Mouse (Mus musculus): ENCODE data around the gene Ttc38. TPM values are rescaled to one million over a fixed set of nuclear protein-coding genes. Genes with fewer than 3 reads are reported as not detected.

The Ttc38 gene
- 1.9 and 2.4 TPM in 2 replicates for total RNA-seq (2015)
- total RNA-seq (2017), result 2.4 and 3.3 TPM in 2 replicates

- ATAC-seq (replicated peaks; ENCODE audit: poor library complexity), result peak; percentile 92
Observed at GRCm38 (mm10) chr15:85831954-85832590, at the start of gene Ttc38. TSS of gene Ttc38 (plus strand) at chr15:85832306.

- 0 out of 2 replicates have a peak, but pooled peaks have one; percentile 31 for ATAC-seq (replicated peaks; ENCODE audit: poor library complexity)
Observed at GRCm38 (mm10) chr15:85783146-85783545, 49.0 kb upstream of the Ttc38 start.

- ATAC-seq (replicated peaks; ENCODE audit: poor library complexity), result no peak
Observed at GRCm38 (mm10) chr15:85784341-85784740, 47.8 kb upstream of the Ttc38 start.

- ATAC-seq (replicated peaks; ENCODE audit: poor library complexity), result no peak
Observed at GRCm38 (mm10) chr15:85786711-85787110, 45.4 kb upstream of the Ttc38 start.

- ATAC-seq (replicated peaks; ENCODE audit: poor library complexity), result no peak
Observed at GRCm38 (mm10) chr15:85787482-85787881, 44.6 kb upstream of the Ttc38 start.

- no peak for ATAC-seq (replicated peaks; ENCODE audit: poor library complexity)
Observed at GRCm38 (mm10) chr15:85788051-85788450, 44.1 kb upstream of the Ttc38 start.

GRCm38 (mm10) chr15:85788633-85789032 lies 43.5 kb upstream of the Ttc38 start:
- no peak for ATAC-seq (replicated peaks; ENCODE audit: poor library complexity)

- no peak for ATAC-seq (replicated peaks; ENCODE audit: poor library complexity)
Observed at GRCm38 (mm10) chr15:85791449-85791848, 40.7 kb upstream of the Ttc38 start.

GRCm38 (mm10) chr15:85792819-85793218 lies 39.3 kb upstream of the Ttc38 start:
- peak; percentile 46; the same call in 1 of the 2 replicates for ATAC-seq (replicated peaks; ENCODE audit: poor library complexity)

GRCm38 (mm10) chr15:85795516-85795915 lies 36.6 kb upstream of the Ttc38 start:
- ATAC-seq (replicated peaks; ENCODE audit: poor library complexity), result no peak

- no peak for ATAC-seq (replicated peaks; ENCODE audit: poor library complexity)
Observed at GRCm38 (mm10) chr15:85798676-85799075, 33.4 kb upstream of the Ttc38 start.

- no peak for ATAC-seq (replicated peaks; ENCODE audit: poor library complexity)
Observed at GRCm38 (mm10) chr15:85802931-85803330, 29.2 kb upstream of the Ttc38 start.

- ATAC-seq (replicated peaks; ENCODE audit: poor library complexity), result no peak
Observed at GRCm38 (mm10) chr15:85806886-85807285, 25.2 kb upstream of the Ttc38 start.

GRCm38 (mm10) chr15:85807404-85807803 lies 24.7 kb upstream of the Ttc38 start:
- ATAC-seq (replicated peaks; ENCODE audit: poor library complexity), result no peak

GRCm38 (mm10) chr15:85808031-85808430 lies 24.1 kb upstream of the Ttc38 start:
- no peak for ATAC-seq (replicated peaks; ENCODE audit: poor library complexity)

- no peak for ATAC-seq (replicated peaks; ENCODE audit: poor library complexity)
Observed at GRCm38 (mm10) chr15:85808434-85808833, 23.7 kb upstream of the Ttc38 start.

GRCm38 (mm10) chr15:85809091-85809490 lies 23.0 kb upstream of the Ttc38 start:
- ATAC-seq (replicated peaks; ENCODE audit: poor library complexity), result no peak

GRCm38 (mm10) chr15:85810462-85810805 lies 21.7 kb upstream of the Ttc38 start:
- ATAC-seq (replicated peaks; ENCODE audit: poor library complexity), result no peak

GRCm38 (mm10) chr15:85810806-85811521 lies 21.1 kb upstream of the Ttc38 start:
- peak; percentile 63 for ATAC-seq (replicated peaks; ENCODE audit: poor library complexity)

GRCm38 (mm10) chr15:85811535-85812277 lies 20.4 kb upstream of the Ttc38 start, which contains the start of gene Cdpf1:
TSS of gene Cdpf1 (minus strand) at chr15:85811697.
- ATAC-seq (replicated peaks; ENCODE audit: poor library complexity), result peak; percentile 86

- ATAC-seq (replicated peaks; ENCODE audit: poor library complexity), result no peak
Observed at GRCm38 (mm10) chr15:85813428-85813827, 18.7 kb upstream of the Ttc38 start.
